Mouse (Mus musculus): ENCODE results near the gene Snapc2. TPM values are rescaled to one million over a fixed set of nuclear protein-coding genes. Genes with fewer than 3 reads are reported as not detected.

Snapc2 gene
- polyA plus RNA-seq, 1 experiment from 2014 or later, result 60.2 TPM

DNA sequence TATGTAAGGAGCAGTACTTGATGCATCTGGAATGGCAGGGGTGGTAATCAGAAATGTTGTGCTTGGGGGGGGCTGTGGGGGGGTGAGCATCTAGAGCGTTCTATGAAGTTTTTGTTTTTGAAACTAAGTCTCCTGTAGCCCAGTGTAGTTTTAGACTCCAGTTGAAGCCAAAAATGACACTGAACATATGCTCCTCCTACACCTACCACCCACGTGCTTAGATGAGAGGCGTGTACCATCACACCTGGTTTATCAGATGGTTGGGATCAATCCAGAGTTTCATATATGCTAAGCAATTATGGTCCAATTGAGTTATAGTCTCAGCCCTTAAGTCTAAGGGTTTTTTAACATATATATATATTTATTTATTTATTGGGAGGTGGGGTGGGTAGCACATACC, 33.3 kb upstream of the Snapc2 start:
- Histone ChIP-seq H3K27ac (no peak overlapping the region), H3K9me3 (no peaks in the 10 kb centered on the region), H3K27me3 (ENCODE audit: insufficient read depth, poor library complexity, severe bottlenecking) (peaks cover 64% of the 10 kb centered on the region), H3K4me3 (no peak overlapping the region), H3K4me1 (peaks cover 16% of the 10 kb centered on the region), H3K36me3 (no peaks in the 10 kb centered on the region)
- no peak for DNase-seq (ENCODE audit: low spot score)
- WGBS, result 85% methylated on average over 3 of the region's 3 CpGs

DNA sequence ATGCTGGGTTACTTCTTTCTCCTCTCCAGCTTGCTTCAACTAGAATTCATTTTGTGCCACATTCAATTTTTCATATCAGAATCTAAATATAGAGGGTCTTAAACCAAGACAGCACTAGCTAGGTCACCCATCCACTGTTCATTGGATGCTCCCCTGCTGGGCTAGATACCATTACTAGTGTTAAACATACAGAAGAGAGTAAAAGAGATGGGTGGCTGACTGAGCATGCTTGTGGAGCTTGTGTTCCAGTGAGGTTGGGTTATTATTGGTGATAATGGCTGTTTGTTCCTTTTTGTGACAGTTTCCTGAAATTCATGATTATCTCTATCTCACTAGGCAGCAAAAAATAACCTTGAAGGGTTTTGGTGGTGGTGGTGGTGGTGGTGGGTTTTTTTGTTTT, 30.8 kb upstream of the Snapc2 start:
- no peaks in the 10 kb centered on the region for H3K36me3 ChIP-seq
- no peak overlapping the region for H3K4me3 ChIP-seq
- H3K27me3 ChIP-seq (ENCODE audit: insufficient read depth, poor library complexity, severe bottlenecking), result peaks cover 61% of the 10 kb centered on the region
- H3K4me1 ChIP-seq, result peaks cover 12% of the 10 kb centered on the region
- DNase-seq (ENCODE audit: low spot score), result no peak
- H3K9me3 ChIP-seq, result no peaks in the 10 kb centered on the region
- H3K27ac ChIP-seq, result no peak overlapping the region

DNA sequence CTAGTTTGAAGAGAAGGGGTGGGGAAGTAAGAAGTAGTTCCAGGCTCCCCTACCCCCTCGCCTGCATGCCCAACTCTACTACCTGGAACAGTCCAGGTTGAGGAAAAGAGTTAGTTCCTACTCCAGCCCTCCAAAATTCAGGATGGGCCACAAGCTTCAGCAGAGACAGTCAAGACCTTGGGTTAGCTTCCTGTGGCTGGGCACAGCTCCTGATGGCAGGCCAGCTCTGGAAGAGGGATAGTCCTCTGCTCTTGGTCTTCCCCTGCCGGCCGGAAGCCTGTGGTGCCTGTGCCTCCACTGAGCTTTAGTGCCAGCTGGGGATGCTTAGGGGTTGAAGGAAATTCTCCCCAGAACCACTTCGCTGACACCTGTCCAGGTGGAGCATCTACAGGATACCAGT, 26.6 kb upstream of the Snapc2 start:
- Histone ChIP-seq H3K27me3 (ENCODE audit: insufficient read depth, poor library complexity, severe bottlenecking) (peaks cover 57% of the 10 kb centered on the region), H3K4me1 (peaks cover 9% of the 10 kb centered on the region), H3K36me3 (no peaks in the 10 kb centered on the region), H3K4me3 (peak overlapping the region; percentile 50), H3K9me3 (no peaks in the 10 kb centered on the region), H3K27ac (no peak overlapping the region)
- no peak for DNase-seq (ENCODE audit: low spot score)
- WGBS, result 9% methylated on average over 4 of the region's 4 CpGs

DNA sequence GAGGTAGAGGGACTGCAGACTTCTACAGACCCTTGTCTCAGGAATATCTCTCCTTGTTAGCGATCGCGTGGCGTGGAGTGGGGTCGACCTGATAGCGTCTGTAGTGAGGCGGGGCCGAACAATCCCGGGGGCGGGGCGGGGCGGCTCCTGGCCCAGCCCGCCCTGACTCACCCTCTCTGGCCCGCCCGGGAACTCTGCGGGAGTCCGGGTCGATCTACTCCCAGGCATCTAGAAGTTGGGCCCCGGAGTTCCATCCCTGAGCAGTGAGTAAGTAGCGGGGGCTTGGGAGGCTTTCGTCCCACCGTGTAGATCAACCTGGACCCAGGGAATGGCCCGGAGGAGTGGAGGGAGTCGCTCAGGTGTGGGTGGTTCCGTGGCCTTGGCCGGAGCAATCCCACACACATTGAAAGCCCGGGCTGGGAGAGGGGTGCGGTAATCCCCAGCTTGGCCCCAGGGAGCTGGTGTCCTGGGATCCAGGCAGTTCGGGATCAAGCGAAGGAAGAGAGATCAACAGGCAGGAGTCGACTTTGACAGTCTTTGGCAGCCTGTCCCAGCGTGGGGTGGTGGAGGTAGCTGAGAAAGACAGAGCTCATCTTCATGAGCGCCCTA, 26.0 kb upstream of the Snapc2 start, which contains the start of gene Lrrc8e:
TSS of gene Lrrc8e (plus strand) at position 89 of the 609 bp plus-strand sequence.
- 4% methylated on average over 33 of the region's 33 CpGs for WGBS
- Histone ChIP-seq H3K36me3 (no peaks in the 10 kb centered on the region), H3K27ac (no peak within 1 kb of the TSS), H3K9me3 (no peaks in the 10 kb centered on the region), H3K4me1 (peaks cover 9% of the 10 kb centered on the region), H3K27me3 (ENCODE audit: insufficient read depth, poor library complexity, severe bottlenecking) (peaks cover 57% of the 10 kb centered on the region), H3K4me3 (peak within 1 kb of the TSS; percentile 50)
- no peak for DNase-seq (ENCODE audit: low spot score)

DNA sequence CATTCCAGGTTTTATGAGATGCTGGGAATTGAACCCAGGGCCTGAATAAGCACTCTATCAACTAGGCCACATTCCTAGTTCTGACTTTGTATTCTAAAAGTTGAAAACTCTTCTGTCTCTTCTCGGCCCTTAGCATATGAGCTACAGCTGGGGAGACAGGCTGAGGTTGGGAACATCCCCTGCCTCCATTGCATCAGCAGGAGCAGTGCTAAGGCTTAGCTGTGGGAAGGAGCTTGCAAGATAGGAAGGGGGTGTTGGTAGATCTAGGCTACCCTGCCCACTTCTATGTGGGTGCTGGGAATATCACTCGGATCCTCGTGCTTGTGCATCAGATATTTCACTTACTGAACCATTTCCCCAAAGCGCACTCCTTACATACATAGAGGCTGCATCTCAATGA, 25.0 kb upstream of the Snapc2 start:
- Histone ChIP-seq H3K36me3 (no peaks in the 10 kb centered on the region), H3K27me3 (ENCODE audit: insufficient read depth, poor library complexity, severe bottlenecking) (peaks cover 57% of the 10 kb centered on the region), H3K9me3 (no peaks in the 10 kb centered on the region), H3K4me3 (no peak overlapping the region), H3K27ac (no peak overlapping the region), H3K4me1 (peaks cover 9% of the 10 kb centered on the region)
- 83% methylated on average over 4 of the region's 4 CpGs for WGBS
- no peak for DNase-seq (ENCODE audit: low spot score)

DNA sequence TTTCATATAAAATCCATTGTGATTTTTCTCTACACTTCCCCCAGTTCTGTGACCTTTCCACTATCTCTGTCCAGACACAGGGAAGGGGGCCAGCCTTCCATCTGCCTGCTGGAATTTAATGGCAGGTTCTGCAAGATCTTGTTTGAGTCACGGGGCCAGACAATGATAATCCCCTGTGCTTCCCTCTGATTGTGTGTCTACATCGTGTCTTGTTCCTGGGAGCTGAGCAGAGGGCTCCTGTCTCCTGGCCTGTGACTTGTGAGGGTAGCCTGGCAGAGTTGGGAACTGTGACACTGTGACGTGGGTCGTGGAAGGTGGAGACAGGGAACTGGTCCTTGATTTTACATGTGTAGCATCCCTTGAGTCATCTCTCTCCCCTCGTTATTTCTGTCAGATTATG, 23.1 kb upstream of the Snapc2 start:
- WGBS, result 71% methylated on average over 5 of the region's 5 CpGs
- H3K27ac ChIP-seq, result no peak overlapping the region
- DNase-seq (ENCODE audit: low spot score), result no peak
- H3K27me3 ChIP-seq (ENCODE audit: insufficient read depth, poor library complexity, severe bottlenecking), result peaks cover 52% of the 10 kb centered on the region
- peaks cover 9% of the 10 kb centered on the region for H3K4me1 ChIP-seq
- H3K9me3 ChIP-seq, result no peaks in the 10 kb centered on the region
- no peak overlapping the region for H3K4me3 ChIP-seq
- H3K36me3 ChIP-seq, result no peaks in the 10 kb centered on the region

DNA sequence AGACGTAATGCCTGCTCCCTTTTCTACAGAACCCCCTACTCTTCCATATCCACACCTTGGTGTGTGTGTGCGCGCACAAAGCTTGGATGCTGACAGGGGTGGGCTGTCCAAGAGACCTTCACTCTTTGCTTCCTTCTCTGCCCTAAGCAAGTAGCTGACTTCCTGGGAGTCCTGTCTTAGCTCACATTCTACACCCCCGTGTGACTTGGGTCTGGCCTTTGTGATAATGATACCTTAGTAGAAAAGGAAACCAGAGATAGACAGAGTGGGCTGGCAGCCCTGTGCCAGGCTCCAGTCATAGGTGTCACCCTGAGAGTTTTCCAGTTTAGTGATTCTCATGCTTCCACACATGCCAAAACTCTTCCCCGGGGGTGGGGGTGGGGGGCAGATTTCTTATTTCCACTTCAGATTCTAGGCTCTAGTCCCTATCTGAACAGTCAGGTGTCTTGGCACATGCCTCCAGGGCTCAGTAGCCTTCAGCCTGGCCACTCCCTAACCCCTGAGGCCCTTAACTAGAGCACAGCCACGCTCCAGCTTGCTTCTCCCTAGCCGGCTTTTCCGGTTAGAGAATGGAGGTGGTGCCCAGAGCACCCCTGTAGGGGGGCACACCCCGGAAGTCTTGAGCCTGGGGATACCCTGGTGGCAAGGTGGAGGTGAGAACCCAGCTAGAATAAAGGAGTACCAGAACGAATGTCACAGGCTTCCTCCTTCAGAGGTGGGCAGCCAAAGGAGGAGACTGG, 22.1 kb upstream of the Snapc2 start:
- WGBS, result 52% methylated on average over 10 of the region's 10 CpGs
- no peaks in the 10 kb centered on the region for H3K9me3 ChIP-seq
- H3K36me3 ChIP-seq, result no peaks in the 10 kb centered on the region
- H3K27ac ChIP-seq, result no peak overlapping the region
- no peak for DNase-seq (ENCODE audit: low spot score)
- peaks cover 9% of the 10 kb centered on the region for H3K4me1 ChIP-seq
- H3K27me3 ChIP-seq (ENCODE audit: insufficient read depth, poor library complexity, severe bottlenecking), result peaks cover 54% of the 10 kb centered on the region
- H3K4me3 ChIP-seq, result no peak overlapping the region

DNA sequence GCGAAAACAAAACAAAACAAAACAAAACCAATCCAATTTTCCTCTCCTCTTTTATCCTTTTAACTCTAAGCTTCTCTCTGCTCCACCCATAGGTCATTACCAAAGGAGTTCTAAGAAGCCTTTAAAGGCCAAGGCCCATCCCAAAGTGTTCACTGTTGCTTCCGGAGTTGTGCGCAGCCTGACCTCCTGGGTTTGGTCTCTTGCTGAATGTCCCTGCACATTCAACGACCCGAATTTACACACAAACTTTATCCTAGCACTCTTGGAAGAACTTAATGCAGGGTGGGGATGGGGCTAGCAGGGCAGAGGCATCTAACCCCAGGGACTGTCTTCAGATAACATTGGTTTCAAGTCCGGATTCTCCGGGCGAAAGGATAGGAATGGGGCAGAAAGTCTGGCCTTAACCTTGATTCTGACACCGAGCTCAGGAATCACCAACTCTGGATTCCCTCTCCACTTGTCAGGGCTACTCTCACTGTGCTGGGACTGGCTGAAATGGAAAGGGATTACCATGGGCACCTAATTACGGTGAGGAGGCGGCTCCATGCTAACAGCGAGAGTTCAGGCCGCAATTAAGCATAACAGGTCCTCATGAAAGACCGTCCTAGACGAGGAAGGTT, 15.0 kb upstream of the Snapc2 start:
- Histone ChIP-seq H3K36me3 (peaks cover 22% of the 10 kb centered on the region), H3K4me1 (peaks cover 21% of the 10 kb centered on the region), H3K9me3 (no peaks in the 10 kb centered on the region), H3K4me3 (peak overlapping the region; percentile 81), H3K27me3 (ENCODE audit: insufficient read depth, poor library complexity, severe bottlenecking) (peaks cover 22% of the 10 kb centered on the region), H3K27ac (peak overlapping the region; percentile 97)
- DNase-seq (ENCODE audit: low spot score), result no peak
- WGBS, result 21% methylated on average over 15 of the region's 15 CpGs

DNA sequence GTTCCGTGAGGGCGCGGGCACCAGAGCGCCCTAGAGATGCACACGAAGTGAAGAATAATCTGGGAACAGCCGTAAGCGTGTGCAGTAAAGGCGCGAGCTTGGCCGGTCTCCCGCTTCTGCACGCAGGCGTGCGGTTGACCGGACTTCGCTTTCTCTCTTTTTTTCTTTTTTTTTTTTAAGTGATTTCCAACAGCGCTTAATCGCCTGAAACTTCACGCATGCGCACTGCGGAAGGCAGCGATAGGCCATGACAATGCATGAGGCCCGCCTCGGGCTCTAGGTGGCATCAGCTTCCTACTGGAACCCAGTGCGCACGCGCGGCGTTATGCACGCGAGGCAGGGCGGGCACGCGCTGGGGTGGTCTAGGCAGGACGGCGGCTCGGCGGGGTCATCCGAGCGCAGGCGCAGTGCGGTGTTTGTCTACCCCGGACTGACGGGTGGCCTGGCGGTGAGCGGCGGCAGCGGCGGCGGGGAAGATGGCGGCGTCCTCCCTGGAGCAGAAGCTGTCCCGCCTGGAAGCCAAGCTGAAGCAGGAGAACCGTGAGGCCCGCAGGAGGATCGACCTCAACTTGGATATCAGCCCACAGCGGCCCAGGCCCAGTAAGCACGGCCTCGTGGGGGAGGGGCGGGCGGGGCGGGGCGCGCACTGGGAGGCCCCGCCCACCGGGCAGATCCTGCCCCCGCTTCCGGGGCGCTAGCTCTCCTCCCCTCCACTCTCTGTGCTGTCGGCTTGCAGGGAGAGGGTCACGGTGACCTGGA, 14.3 kb upstream of the Snapc2 start, which contains the start of the genes Map2k7 and Gm49320:
TSS of gene Map2k7 (plus strand) at position 307 of the 759 bp plus-strand sequence.
TSS of gene Gm49320 (plus strand) at position 432 of the 759 bp plus-strand sequence.
- peaks cover 21% of the 10 kb centered on the region for H3K4me1 ChIP-seq
- peaks cover 22% of the 10 kb centered on the region for H3K27me3 ChIP-seq (ENCODE audit: insufficient read depth, poor library complexity, severe bottlenecking)
- under 1% methylated on average over 71 of the region's 71 CpGs for WGBS
- no peaks in the 10 kb centered on the region for H3K9me3 ChIP-seq
- peak within 1 kb of the TSS; percentile 97 for H3K27ac ChIP-seq
- DNase-seq (ENCODE audit: low spot score), result peak; percentile 99
- peak within 1 kb of the TSS; percentile 81 for H3K4me3 ChIP-seq
- peaks cover 29% of the 10 kb centered on the region for H3K36me3 ChIP-seq

DNA sequence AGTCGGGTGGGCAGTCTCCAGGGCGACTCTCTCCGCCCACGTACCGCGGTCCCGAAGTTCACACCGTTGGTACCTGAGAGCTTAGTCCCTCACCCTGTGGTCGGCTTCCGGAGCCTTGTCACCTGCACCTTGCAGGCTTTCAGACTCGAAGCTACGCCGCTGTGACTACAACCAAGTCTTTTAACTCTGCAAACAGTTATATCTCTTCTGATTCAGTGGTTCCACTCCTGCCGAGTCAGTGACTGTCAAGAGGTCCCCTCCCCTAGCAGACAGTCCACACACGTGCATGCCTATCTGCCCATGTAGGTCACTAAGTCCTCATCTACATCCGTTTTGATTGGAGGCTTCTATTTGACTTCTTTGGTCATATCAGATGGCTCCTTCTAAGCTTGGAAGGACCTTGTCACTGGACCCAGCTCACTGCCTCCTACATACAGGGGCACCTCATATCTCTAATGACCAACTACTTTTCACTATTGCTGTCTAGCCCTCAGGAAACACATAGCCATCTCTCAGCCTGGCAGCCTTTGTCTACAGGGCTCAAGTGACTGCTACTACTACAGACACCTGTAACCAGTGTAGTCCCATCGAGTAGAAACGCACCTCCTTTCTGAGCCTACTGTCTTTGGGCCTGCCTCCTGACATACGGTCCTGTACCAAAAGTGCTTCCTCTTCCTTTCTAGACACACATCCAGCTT, 13.5 kb upstream of the Snapc2 start:
- H3K27ac ChIP-seq, result peak overlapping the region; percentile 97
- peaks cover 21% of the 10 kb centered on the region for H3K4me1 ChIP-seq
- H3K36me3 ChIP-seq, result peaks cover 36% of the 10 kb centered on the region
- WGBS, result 13% methylated on average over 19 of the region's 19 CpGs
- peaks cover 15% of the 10 kb centered on the region; the same call in 1 of the 2 replicates for H3K27me3 ChIP-seq (ENCODE audit: insufficient read depth, poor library complexity, severe bottlenecking)
- DNase-seq (ENCODE audit: low spot score), result no peak
- H3K9me3 ChIP-seq, result no peaks in the 10 kb centered on the region
- H3K4me3 ChIP-seq, result peak overlapping the region; percentile 81

DNA sequence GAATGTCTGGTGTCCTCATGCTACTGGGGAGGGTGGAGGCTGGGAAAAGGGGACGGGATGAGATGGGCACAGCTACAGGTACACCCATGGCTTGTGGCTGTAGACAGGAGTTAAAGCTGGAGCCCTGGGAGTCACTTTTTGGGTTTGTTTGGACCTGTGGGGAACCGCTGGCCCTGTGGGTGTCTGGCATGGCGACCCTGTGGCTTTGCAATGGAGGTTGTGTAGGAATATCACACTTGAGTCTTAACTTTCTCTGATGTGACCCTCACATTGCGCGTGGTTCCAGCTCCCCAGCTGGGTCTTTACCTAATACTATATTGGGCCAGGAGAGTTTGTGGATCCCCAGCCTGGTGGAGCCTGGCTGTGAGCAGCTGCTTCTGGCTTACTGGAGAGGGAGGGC, 7.8 kb upstream of the Snapc2 start:
- no peaks in the 10 kb centered on the region for H3K9me3 ChIP-seq
- WGBS, result 95% methylated on average over 5 of the region's 5 CpGs
- H3K4me1 ChIP-seq, result peaks cover 26% of the 10 kb centered on the region
- DNase-seq (ENCODE audit: low spot score), result no peak
- H3K4me3 ChIP-seq, result no peak overlapping the region
- H3K36me3 ChIP-seq, result peaks cover 75% of the 10 kb centered on the region
- H3K27ac ChIP-seq, result no peak overlapping the region
- no peaks in the 10 kb centered on the region for H3K27me3 ChIP-seq (ENCODE audit: insufficient read depth, poor library complexity, severe bottlenecking)

DNA sequence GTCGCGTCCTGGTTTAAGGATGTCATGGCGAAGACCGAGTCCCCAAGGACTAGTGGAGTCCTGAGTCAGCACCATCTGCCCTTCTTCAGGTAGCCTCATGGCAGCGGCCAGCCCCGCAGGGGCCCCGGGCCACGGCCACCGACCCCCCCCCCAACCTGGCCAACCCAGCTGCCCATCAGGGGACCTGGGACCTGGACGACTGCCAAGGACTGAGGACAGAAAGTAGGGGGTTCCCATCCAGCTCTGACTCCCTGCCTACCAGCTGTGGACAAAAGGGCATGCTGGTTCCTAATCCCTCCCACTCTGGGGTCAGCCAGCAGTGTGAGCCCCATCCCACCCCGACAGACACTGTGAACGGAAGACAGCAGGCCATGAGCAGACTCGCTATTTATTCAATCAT, 7.1 kb upstream of the Snapc2 start:
- Histone ChIP-seq H3K36me3 (peaks cover 75% of the 10 kb centered on the region), H3K4me3 (no peak overlapping the region), H3K27me3 (ENCODE audit: insufficient read depth, poor library complexity, severe bottlenecking) (no peaks in the 10 kb centered on the region), H3K4me1 (peaks cover 29% of the 10 kb centered on the region), H3K9me3 (no peaks in the 10 kb centered on the region), H3K27ac (no peak overlapping the region)
- 86% methylated on average over 13 of the region's 13 CpGs for WGBS
- no peak for DNase-seq (ENCODE audit: low spot score)

Measured in heart, embryonic 10.5 days (tissue).